Mouse (Mus musculus) hindbrain, embryonic 15.5 days (tissue): ENCODE measurements around the gene Olfr464. TPM values are rescaled to one million over a fixed set of nuclear protein-coding genes. Genes with fewer than 3 reads are reported as not detected.
"Not testable (repeated sequence)": the region's sequence is repeated elsewhere in the genome, so short reads cannot be mapped to it uniquely, and the experiment has no call there.

Experiments used
- ATAC-seq: fragments of 200-750 bp; cut with Nextera tagmentation; 2 replicates; pipeline ENCODE4 v1.8.0; 2017; ENCODE audit warnings: low read depth, moderate number of reproducible peaks, moderate TSS enrichment; ENCODE audit not compliant: low FRiP score
- H3K27ac ChIP-seq: fragments of 300-500 bp; sonication (generic); replicated peaks from 2 replicates; pipeline ENCODE4 v1.5.1; 2015; ENCODE audit warnings: mild to moderate bottlenecking, inconsistent platforms
- H3K27me3 ChIP-seq: fragments of 300-500 bp; sonication (generic); 2 replicates; pipeline ENCODE4 v1.6.1; 2015; ENCODE audit warnings: control low read depth, inconsistent platforms
- H3K36me3 ChIP-seq: fragments of 300-500 bp; sonication (generic); 2 replicates; pipeline ENCODE4 v1.6.1; 2015; ENCODE audit warnings: control low read depth, inconsistent platforms
- H3K4me1 ChIP-seq: fragments of 300-500 bp; sonication (generic); replicated peaks from 2 replicates; pipeline ENCODE4 v1.6.1; 2015; ENCODE audit warnings: control low read depth, inconsistent platforms
- H3K4me2 ChIP-seq: fragments of 300-500 bp; sonication (generic); 2 replicates; pipeline ENCODE4 v1.6.1; 2015; ENCODE audit warnings: moderate library complexity, mild to moderate bottlenecking, inconsistent platforms
- H3K4me3 ChIP-seq: fragments of 300-500 bp; sonication (generic); 2 replicates; pipeline ENCODE4 v1.5.1; 2015; ENCODE audit warnings: mild to moderate bottlenecking, inconsistent platforms
- H3K9ac ChIP-seq: fragments of 300-500 bp; sonication (generic); 2 replicates; pipeline ENCODE4 v1.6.1; 2015; ENCODE audit warnings: inconsistent platforms
- H3K9me3 ChIP-seq: fragments of 300-500 bp; sonication (generic); 2 replicates; pipeline ENCODE4 v1.6.1; 2016; ENCODE audit warnings: control low read depth, inconsistent platforms
- WGBS: fragments of 180-500 bp; shearing (Covaris S2); methylation state at CpG from one replicate; pipeline ENCODE4 v1.1.7; 2015; 5-methylcytosine and 5-hydroxymethylcytosine counted together
- polyA plus RNA-seq: library from polyadenylated mRNA; unstranded; fragments of >200 nt; fragmentation: Nextera tagmentation; extraction: Ambion mirVana; gene quantifications from 2 replicates; pipeline ENCODE4 v1.2.1, GENCODE M21; 2015

The Olfr464 gene
- polyA plus RNA-seq, 1 experiment from 2014 or later, result 0.13 TPM

DNA sequence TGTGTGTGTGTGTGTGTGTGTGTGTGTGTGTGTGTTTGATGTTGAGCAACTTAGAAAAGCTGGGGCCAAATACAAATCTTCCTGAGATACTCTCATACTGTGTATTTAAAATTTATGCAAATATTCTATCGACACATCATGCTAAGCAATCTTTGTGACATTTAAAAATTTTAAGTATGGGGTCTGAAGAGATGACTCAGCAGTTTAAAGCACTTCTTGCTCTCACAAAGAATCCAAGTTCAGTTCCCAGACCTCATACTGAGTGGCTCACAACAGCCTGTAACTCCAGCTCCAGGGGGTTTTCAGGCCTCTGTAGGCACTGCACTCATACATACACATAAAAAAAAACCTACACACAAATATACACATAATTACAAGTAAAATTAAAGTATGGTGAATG lies 4.8 kb downstream of the Olfr464 start:
- ATAC-seq, result no peak
- no peaks in the 10 kb centered on the region for H3K9me3 ChIP-seq
- no peak overlapping the region for H3K4me3 ChIP-seq
- H3K4me2 ChIP-seq, result no peak overlapping the region
- no peaks in the 10 kb centered on the region for H3K4me1 ChIP-seq
- H3K27ac ChIP-seq, result no peak overlapping the region
- no peak overlapping the region for H3K9ac ChIP-seq
- 0 out of 2 replicates have a peak, but pooled peaks cover 2% of the 10 kb centered on the region for H3K27me3 ChIP-seq
- H3K36me3 ChIP-seq, result no peaks in the 10 kb centered on the region
- WGBS, result 87% methylated on average over 1 of the region's 1 CpGs

DNA sequence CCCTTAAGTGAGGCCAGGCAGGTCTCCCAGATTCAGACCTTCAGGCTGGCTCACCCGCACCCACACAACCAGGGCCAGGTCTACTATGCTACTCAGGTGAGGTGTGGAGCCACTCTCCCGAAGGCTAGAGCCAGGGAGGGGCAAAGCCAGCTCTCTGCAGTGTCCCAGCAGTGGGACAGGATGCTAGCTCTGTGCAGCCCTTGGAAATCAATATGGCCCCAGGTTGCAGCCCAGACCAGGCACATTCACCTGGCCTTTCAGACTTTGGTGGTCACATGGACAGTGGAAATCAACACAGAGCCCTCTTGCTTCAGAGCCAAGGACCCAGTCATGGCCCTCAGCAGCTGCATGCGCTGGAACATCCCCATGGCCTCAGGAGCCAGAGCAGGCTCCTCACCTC lies 16.4 kb downstream of the Olfr464 start:
- Histone ChIP-seq H3K27me3 (no peaks in the 10 kb centered on the region), H3K9ac (no peak overlapping the region), H3K36me3 (no peaks in the 10 kb centered on the region), H3K4me1 (no peaks in the 10 kb centered on the region), H3K4me3 (no peak overlapping the region), H3K4me2 (no peak overlapping the region), H3K9me3 (no peaks in the 10 kb centered on the region), H3K27ac (no peak overlapping the region)
- ATAC-seq, result no peak
- WGBS, result 87% methylated on average over 3 of the region's 3 CpGs

DNA sequence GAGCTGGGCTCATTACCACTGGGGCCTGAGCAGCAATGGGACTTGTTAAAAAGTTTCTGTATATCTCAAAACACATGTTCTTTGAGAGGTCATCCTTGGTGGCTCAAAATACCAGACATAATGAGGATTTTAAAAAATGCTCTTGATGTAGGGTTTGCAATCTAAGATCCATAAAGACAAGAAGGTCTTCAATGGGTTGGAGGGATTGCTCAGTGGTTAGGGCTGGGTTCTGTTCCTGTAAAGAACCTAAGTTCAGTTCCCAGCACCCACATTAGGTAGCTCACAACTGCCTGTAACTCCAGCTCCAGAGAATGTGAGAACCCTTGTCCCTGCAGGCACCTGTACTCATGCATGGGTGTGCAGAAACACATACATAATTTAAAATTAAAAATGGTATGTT lies 23.5 kb downstream of the Olfr464 start, which contains the start of gene Olfr463:
Gene Olfr463 (minus strand): TSS at position 101 of the 400 bp plus-strand sequence.
- ATAC-seq, result no peak
- H3K27me3 ChIP-seq, result no peaks in the 10 kb centered on the region
- no peaks in the 10 kb centered on the region for H3K9me3 ChIP-seq
- H3K36me3 ChIP-seq, result no peaks in the 10 kb centered on the region
- no peak within 1 kb of the TSS for H3K9ac ChIP-seq
- H3K4me2 ChIP-seq, result no peak within 1 kb of the TSS
- no peak within 1 kb of the TSS for H3K27ac ChIP-seq
- no peaks in the 10 kb centered on the region for H3K4me1 ChIP-seq
- H3K4me3 ChIP-seq, result no peak within 1 kb of the TSS

DNA sequence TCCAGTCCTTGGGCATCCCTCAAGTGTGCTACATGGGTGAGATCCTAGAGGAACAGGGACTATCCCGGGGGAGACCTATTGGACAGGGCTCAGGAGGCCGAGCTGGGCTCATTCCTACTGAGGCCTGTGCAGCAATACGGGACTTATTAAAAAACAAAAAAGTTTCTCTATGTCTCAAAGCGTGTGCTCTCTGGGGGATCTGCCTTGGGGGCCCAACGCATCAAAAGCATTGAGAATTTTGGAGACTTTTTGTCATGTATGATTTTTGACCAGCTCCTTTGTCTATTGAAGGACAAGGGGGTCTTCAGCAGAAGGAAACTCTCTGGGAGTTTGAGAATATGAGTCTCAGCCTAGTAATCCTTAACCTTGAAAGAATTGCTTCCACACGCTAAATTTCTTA lies 28.6 kb downstream of the Olfr464 start, which contains the start of gene Olfr462:
Gene Olfr462 (minus strand): TSS at position 101 of the 400 bp plus-strand sequence.
- H3K9me3 ChIP-seq, result no peaks in the 10 kb centered on the region
- WGBS, result 93% methylated on average over 6 of the region's 6 CpGs
- no peaks in the 10 kb centered on the region for H3K27me3 ChIP-seq
- no peaks in the 10 kb centered on the region for H3K4me1 ChIP-seq
- no peak within 1 kb of the TSS for H3K9ac ChIP-seq
- no peak for ATAC-seq
- no peak within 1 kb of the TSS for H3K4me3 ChIP-seq
- no peak within 1 kb of the TSS for H3K4me2 ChIP-seq
- no peak within 1 kb of the TSS for H3K27ac ChIP-seq
- no peaks in the 10 kb centered on the region for H3K36me3 ChIP-seq

DNA sequence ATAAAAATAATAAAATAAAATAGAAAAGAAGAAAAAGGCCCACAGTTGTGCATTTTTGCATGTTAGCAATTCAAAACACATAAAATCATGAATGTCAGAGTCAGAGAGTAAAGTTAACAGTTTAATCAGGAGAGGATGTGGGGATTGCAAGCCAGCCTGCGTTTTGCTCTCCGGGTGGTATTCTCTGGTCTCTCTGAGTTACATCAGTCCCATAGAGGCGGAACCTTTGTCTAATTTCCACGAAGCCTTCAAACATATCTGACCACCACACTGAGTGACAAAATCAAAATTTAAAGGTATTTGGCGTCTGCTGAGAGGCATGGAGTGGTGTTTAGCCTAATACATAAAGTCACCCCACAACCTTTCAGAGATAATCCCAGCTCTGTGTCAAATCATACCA lies 35.9 kb downstream of the Olfr464 start:
- Histone ChIP-seq H3K9ac (no peak overlapping the region), H3K4me2 (no peak overlapping the region), H3K9me3 (no peaks in the 10 kb centered on the region), H3K36me3 (no peaks in the 10 kb centered on the region), H3K27me3 (no peaks in the 10 kb centered on the region), H3K4me1 (no peaks in the 10 kb centered on the region), H3K4me3 (no peak overlapping the region), H3K27ac (no peak overlapping the region)
- 80% methylated on average over 5 of the region's 5 CpGs for WGBS
- no peak for ATAC-seq

DNA sequence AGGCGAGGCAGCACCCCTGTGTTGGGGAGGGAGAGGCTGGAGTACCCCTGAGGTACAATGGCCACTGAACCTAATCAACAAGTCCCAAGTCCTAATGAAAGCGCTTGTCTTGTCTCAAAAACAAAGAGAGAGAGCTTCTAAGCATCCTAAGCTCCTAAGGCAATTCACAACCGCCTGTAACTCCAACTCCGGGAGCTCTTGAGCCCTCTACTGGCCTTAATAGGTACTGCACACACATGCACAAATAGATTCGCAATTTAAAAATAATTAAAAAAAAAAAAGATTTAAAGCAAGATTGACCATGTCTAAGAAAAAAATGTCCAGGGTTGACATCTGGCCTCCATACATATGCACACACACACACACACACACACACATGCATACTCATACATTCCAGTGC lies 37.3 kb downstream of the Olfr464 start:
- no peak overlapping the region for H3K4me2 ChIP-seq
- H3K9ac ChIP-seq, result no peak overlapping the region
- H3K4me3 ChIP-seq, result no peak overlapping the region
- ATAC-seq, result no peak
- WGBS, result 45% methylated on average over 5 of the region's 5 CpGs
- no peaks in the 10 kb centered on the region for H3K9me3 ChIP-seq
- H3K27me3 ChIP-seq, result no peaks in the 10 kb centered on the region
- H3K36me3 ChIP-seq, result no peaks in the 10 kb centered on the region
- H3K4me1 ChIP-seq, result no peaks in the 10 kb centered on the region
- no peak overlapping the region for H3K27ac ChIP-seq

DNA sequence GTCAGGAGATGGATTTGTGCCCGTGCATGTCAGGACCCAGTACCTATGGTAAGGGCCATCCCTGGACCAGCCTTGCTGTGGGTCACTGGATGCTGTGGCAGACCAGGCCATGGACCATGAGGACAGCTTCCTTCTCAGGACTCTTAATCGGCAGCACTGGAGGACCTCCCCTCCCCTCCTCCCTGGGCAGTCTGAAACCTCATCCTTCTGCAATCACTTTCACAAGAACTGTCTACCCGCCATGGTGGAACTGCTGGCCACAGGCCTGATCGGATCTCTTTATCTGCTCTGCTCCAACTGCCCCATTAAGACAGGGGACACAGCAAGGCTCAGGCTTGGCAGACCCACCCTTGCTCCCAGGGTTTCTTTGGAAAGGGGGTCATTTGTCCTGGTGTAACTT lies 39.1 kb downstream of the Olfr464 start:
- Histone ChIP-seq H3K9me3 (no peaks in the 10 kb centered on the region), H3K4me1 (no peaks in the 10 kb centered on the region), H3K4me3 (no peak overlapping the region), H3K27me3 (no peaks in the 10 kb centered on the region), H3K36me3 (no peaks in the 10 kb centered on the region), H3K4me2 (no peak overlapping the region), H3K27ac (no peak overlapping the region), H3K9ac (no peak overlapping the region)
- ATAC-seq, result no peak
- 70% methylated on average over 4 of the region's 4 CpGs for WGBS

DNA sequence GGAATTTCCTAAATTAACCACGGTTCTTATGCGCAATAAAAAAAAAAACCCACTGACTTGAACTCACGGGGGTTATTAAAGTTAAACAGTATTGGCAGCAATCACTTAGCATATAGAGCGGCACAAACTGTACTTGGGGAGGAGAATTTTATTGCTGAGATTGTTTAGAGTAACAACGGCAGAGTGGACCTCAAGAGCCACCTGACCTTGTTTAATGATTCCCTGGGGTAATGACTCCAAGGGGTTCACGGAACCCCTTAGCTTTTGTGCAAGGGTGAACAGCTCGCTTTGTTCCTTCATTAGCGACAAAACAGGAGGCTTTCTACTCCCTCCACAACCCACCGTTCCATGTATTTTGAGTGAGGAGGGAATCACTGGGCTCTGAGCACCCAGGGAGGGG lies 40.9 kb downstream of the Olfr464 start:
- 62% methylated on average over 9 of the region's 9 CpGs for WGBS
- H3K4me1 ChIP-seq, result no peaks in the 10 kb centered on the region
- H3K9ac ChIP-seq, result no peak overlapping the region
- H3K36me3 ChIP-seq, result no peaks in the 10 kb centered on the region
- ATAC-seq, result no peak
- no peak overlapping the region for H3K4me2 ChIP-seq
- H3K4me3 ChIP-seq, result no peak overlapping the region
- no peaks in the 10 kb centered on the region for H3K9me3 ChIP-seq
- no peaks in the 10 kb centered on the region for H3K27me3 ChIP-seq
- no peak overlapping the region for H3K27ac ChIP-seq

DNA sequence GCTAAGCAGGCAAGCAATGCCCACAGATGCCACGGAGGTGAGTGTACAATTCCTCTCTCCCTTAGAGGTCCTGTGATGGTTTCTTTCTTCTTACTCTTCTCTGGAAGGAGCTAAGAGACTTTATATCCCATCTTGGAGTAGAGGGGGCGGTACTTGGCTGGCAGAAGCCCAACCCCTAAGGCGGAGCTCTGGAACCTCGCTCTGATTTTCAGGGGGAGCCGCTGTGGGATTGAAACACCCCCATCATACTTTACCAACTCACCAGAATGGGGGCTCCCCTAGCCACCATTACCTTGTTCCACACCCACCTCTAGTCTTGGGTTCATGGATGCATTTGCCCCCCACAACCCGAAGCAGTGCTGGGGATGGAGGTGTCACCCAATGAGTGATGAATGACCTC lies 45.3 kb downstream of the Olfr464 start, which contains the start of gene Epx:
Gene Epx (minus strand): TSS at position 101 of the 400 bp plus-strand sequence.
- ATAC-seq, result no peak
- Histone ChIP-seq H3K4me1 (no peaks in the 10 kb centered on the region), H3K4me2 (no peak within 1 kb of the TSS), H3K9ac (no peak within 1 kb of the TSS), H3K9me3 (no peaks in the 10 kb centered on the region), H3K36me3 (no peaks in the 10 kb centered on the region), H3K27ac (no peak within 1 kb of the TSS), H3K27me3 (no peaks in the 10 kb centered on the region), H3K4me3 (no peak within 1 kb of the TSS)
- 84% methylated on average over 6 of the region's 6 CpGs for WGBS

DNA sequence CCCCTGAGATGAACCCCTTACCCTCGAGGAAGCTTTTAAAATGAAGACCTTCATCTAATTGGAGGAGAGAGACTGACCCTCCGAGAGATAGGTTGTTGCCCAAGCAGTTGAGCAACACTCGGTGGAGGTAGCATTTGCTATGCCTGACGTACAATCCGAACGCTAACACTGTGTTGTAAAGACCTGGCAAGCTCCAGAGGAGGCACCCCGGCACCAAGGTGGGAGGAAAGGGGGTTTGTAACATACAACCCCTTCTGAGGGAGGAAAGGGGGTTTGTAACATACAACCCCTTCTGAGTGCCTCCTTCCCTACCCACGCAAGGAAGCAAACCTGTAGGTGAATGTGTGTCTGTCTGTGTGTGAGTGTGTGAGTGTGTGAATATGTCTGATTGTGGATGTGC lies 49.0 kb downstream of the Olfr464 start:
- WGBS, result 38% methylated on average over 8 of the region's 8 CpGs
- no peak overlapping the region for H3K4me2 ChIP-seq
- H3K9ac ChIP-seq, result no peak overlapping the region

DNA sequence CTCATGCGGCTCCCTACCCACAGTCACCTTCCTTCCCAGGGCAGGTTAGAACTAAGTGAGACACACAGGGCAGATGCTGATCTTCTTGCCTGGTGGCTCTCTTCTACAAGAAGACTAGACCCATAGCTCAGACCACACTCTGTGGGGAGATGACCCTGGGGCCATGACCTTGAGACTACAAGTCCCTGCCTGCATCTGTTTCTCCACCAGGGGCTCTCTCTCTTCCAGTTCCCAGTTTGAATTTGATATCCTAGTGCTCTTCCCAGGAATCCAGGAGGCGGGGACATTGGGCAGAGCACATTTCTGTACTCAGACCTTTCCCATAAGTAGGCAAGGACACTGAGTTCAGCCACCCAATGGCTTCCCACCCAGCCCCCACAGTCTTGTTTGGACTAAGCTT lies 50.7 kb downstream of the Olfr464 start:
- Histone ChIP-seq H3K36me3 (no peaks in the 10 kb centered on the region), H3K4me1 (no peaks in the 10 kb centered on the region), H3K27me3 (no peaks in the 10 kb centered on the region), H3K4me2 (no peak overlapping the region), H3K27ac (no peak overlapping the region), H3K9ac (no peak overlapping the region), H3K4me3 (no peak overlapping the region), H3K9me3 (no peaks in the 10 kb centered on the region)
- no peak for ATAC-seq
- 70% methylated on average over 2 of the region's 2 CpGs for WGBS

More for the DNA sequence above, 49.0 kb downstream of the Olfr464 start:
- Histone ChIP-seq H3K4me1 (no peaks in the 10 kb centered on the region), H3K9me3 (no peaks in the 10 kb centered on the region), H3K27me3 (no peaks in the 10 kb centered on the region), H3K4me3 (no peak overlapping the region), H3K36me3 (no peaks in the 10 kb centered on the region), H3K27ac (no peak overlapping the region)
- no peak for ATAC-seq

DNA sequence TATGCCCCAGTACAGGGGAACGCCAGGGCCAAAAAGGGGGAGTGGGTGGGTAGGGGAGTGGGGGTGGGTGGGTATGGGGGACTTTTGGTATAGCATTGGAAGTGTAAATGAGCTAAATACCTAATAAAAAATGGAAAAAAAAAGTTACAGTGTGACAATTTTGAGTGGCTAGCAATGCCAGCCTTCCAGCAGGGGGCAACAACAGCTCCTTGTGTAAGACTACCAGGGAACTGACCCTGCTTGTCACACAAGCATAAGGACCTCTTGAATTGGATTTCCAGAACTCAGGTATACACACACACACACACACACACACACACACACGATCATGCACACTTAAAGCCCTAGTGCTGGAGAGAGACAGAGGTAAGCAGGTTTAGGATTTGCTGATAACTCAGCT lies 53.9 kb downstream of the Olfr464 start:
- H3K27me3 ChIP-seq, H3K4me1 ChIP-seq, H3K9ac ChIP-seq, H3K27ac ChIP-seq, ATAC-seq, H3K4me3 ChIP-seq, H3K4me2 ChIP-seq, H3K36me3 ChIP-seq, H3K9me3 ChIP-seq: not testable (repeated sequence)
- WGBS, result 100% methylated on average over 1 of the region's 2 CpGs
